Comparison of ENCODE assay signal across 9 mouse cellular contexts in the genomic region with DNA sequence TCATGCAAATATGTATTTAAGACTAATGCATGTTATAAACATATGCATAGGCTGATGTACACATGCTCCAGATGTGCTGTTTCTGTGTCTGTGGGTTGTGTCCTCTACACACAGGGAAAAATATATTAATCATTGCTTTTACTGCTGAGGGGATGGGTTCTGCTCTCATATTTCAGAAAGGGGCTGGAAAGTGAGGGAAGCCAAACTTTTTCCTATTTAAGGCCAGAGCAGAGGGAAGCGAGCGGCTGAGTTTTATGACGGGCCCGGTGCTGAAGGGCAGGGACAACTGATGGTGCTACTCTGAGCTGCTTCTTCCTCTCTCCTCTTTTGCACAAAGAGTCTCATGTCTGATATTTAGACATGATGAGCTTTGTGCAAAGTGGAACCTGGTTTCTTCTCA. TPM values are rescaled to one million over a fixed set of nuclear protein-coding genes. Genes with fewer than 3 reads are reported as not detected.
DNase-seq lines count a peak whose midpoint lies in the region; ATAC-seq and TF ChIP-seq lines count a peak whose summit lies in the region.
"Had no signal": no experiment of that assay in that cellular context is flagged by ENCODE, and none has a peak within 500 bp of the region (broad histone marks: within the 10 kb centered on the region; RNA-seq: fewer than 3 reads in every experiment).

Gene Col3a1, plus strand, starts transcription at position 151 of the 400 bp plus-strand sequence.

- peak; percentile 94 for ATAC-seq in lung, embryonic 14.5 days (ENCODE audit: insufficient read depth)

- WGBS in kidney, adult 2 months = 30% methylated on average over 4 of the region's 4 CpGs
- 16% methylated on average over 4 of the region's 4 CpGs for WGBS in lung, embryonic 14.5 days

- no peak for TF ChIP-seq CTCF in C2C12 (IDR thresholded peaks at IDR 0.05; ENCODE audit: control insufficient read depth, insufficient read depth, insufficient read length)
- no peak for TF ChIP-seq CTCF in kidney, adult 2 months (conservative IDR thresholded peaks at IDR 0.05; ENCODE audit: insufficient read depth, insufficient read length, low read depth, low read length)
- TF ChIP-seq CTCF in lung, embryonic 14.5 days (IDR thresholded peaks at IDR 0.05; ENCODE audit: low read depth) = no peak

- H3K36me3 ChIP-seq in C2C12 (ENCODE audit: control insufficient read depth, insufficient read depth) = peaks cover 22% of the 10 kb centered on the region
- no peaks in the 10 kb centered on the region for H3K36me3 ChIP-seq in kidney, adult 2 months (ENCODE audit: control insufficient read depth, insufficient read depth, low read length)
- H3K36me3 ChIP-seq in lung, embryonic 14.5 days (ENCODE audit: insufficient read depth) = peaks cover 3% of the 10 kb centered on the region; the same call in 1 of the 2 replicates
- H3K36me3 ChIP-seq: G1E had no signal

- H3K4me2 ChIP-seq in lung, embryonic 14.5 days = peak within 1 kb of the TSS; percentile 49

- DNase-seq in embryo, embryonic 9.5 days (ENCODE audit: extremely low spot score) = peak; percentile 51
- peak; percentile 67 for DNase-seq in heart, adult 8-10 months (ENCODE audit: low spot score)
- DNase-seq in kidney, adult 2 months = peak; percentile 43
- peak; percentile 92 for DNase-seq in lung, embryonic 14.5 days
- peak; percentile 73 for DNase-seq in skeletal muscle tissue, adult 2 months (ENCODE audit: low read depth, low spot score)
- DNase-seq in layer of hippocampus, postnatal 36 days = no peak
- DNase-seq in T-cell, adult 2 months (ENCODE audit: low spot score) = no peak

- peak within 1 kb of the TSS; percentile 76 for H3K9ac ChIP-seq in lung, embryonic 14.5 days

- H3K27me3 ChIP-seq in C2C12 (ENCODE audit: control insufficient read depth, insufficient read depth, insufficient read length) = no peaks in the 10 kb centered on the region
- H3K27me3 ChIP-seq in kidney, adult 2 months (replicated peaks; ENCODE audit: control insufficient read depth, insufficient read depth, low read length) = no peaks in the 10 kb centered on the region
- no peaks in the 10 kb centered on the region for H3K27me3 ChIP-seq in lung, embryonic 14.5 days (ENCODE audit: insufficient read depth, low read length)

- no peaks in the 10 kb centered on the region for H3K9me3 ChIP-seq in lung, embryonic 14.5 days (ENCODE audit: low read depth, low read length)
- H3K9me3 ChIP-seq: G1E had no signal

- peak within 1 kb of the TSS; percentile 51 for H3K4me3 ChIP-seq in C2C12 (ENCODE audit: insufficient read depth, poor library complexity, severe bottlenecking)
- H3K4me3 ChIP-seq in kidney, adult 2 months (ENCODE audit: insufficient read depth, low read depth, low read length) = 0 out of 2 replicates have a peak within 1 kb of the TSS, but pooled peaks have one; percentile 4
- H3K4me3 ChIP-seq in lung, embryonic 14.5 days (ENCODE audit: low read depth, low read length) = peak within 1 kb of the TSS; percentile 53

- H3ac ChIP-seq in C2C12 (ENCODE audit: control insufficient read depth, insufficient read length, low read depth) = peak within 1 kb of the TSS; percentile 74

- H3K4me1 ChIP-seq in kidney, adult 2 months (ENCODE audit: control insufficient read depth, insufficient read depth, low read length) = no peaks in the 10 kb centered on the region
- no peaks in the 10 kb centered on the region; the same call in 1 of the 2 replicates for H3K4me1 ChIP-seq in lung, embryonic 14.5 days (ENCODE audit: insufficient read depth)

- peaks cover 52% of the 10 kb centered on the region for H3K79me2 ChIP-seq in C2C12 (ENCODE audit: control insufficient read depth, insufficient read depth)

- TF ChIP-seq POLR2A in kidney, adult 2 months (IDR thresholded peaks at IDR 0.05; ENCODE audit: low read depth, low read length) = no peak

- H3K27ac ChIP-seq in kidney, adult 2 months (ENCODE audit: insufficient read depth, low read depth, low read length) = peak within 1 kb of the TSS; percentile 85
- peak within 1 kb of the TSS; percentile 98 for H3K27ac ChIP-seq in lung, embryonic 14.5 days (ENCODE audit: low read depth)

- H3K79me3 ChIP-seq in C2C12 (ENCODE audit: low read depth) = peaks cover 41% of the 10 kb centered on the region

TF ChIP-seq in C2C12, 6 proteins besides CTCF, POLR2A, EP300 and RAD21:
- no peak for TF ChIP-seq CEBPB (IDR thresholded peaks at IDR 0.05; ENCODE audit: low read depth)
- peak; percentile 48 for TF ChIP-seq MAX (IDR thresholded peaks at IDR 0.05)
- TF ChIP-seq FOSL1 (IDR thresholded peaks at IDR 0.05; ENCODE audit: insufficient read depth, low read length, poor library complexity, severe bottlenecking) = no peak

RNA-seq across cellular contexts. Expression of gene Col3a1, which starts in this region (rescaled TPM):
- 210 TPM for polyA plus RNA-seq in C2C12 (2012; fragmentation: generic; extraction: Trizol)
- total RNA-seq in heart, adult 8-10 months (2022) = 100 to 1,000 TPM in 1 of 4 experiments, 10 to 100 TPM in 3; 34.9 to 108 (median 70.2) TPM
- 30.2 and 30.7 TPM in 2 replicates for polyA plus RNA-seq in kidney, adult 2 months (2012; rRNA removed)
- polyA plus RNA-seq in lung, embryonic 14.5 days (2014; fragmentation: Nextera tagmentation; extraction: Ambion mirVana) = 1,504 and 1,512 TPM in 2 replicates
- total RNA-seq in layer of hippocampus, postnatal 36 days (2021) = 10 to 100 TPM in 1 of 2 experiments, 1 to 10 TPM in 1; 5.5 to 11.0 TPM
- polyA plus RNA-seq: G1E had no signal

Comparison
In these comparisons a context has a peak if more than half of its experiments do, and no peak if none do; other contexts are left out.
1. DNase-seq: peak in embryo, embryonic 9.5 days (single experiment), heart, adult 8-10 months (single experiment), kidney, adult 2 months (single experiment), lung, embryonic 14.5 days (single experiment) and skeletal muscle tissue, adult 2 months (single experiment); none in layer of hippocampus, postnatal 36 days (0 of 2) and T-cell, adult 2 months (single experiment).
2. Peak in every context shown above with its lines, with median percentiles within 50 percentile points of each other: H3K4me3 ChIP-seq.